Mouse (Mus musculus): Measurements from ENCODE around the gene Garnl3.
A peak's percentile ranks its signal among the peaks of the same experiment; 100 is the strongest.
"Not testable (repeated sequence)": the region's sequence is repeated elsewhere in the genome, so short reads cannot be mapped to it uniquely, and the experiment has no call there.

Garnl3 gene

GRCm38 (mm10) chr2:33154751-33155372, 23.4 kb upstream of the Garnl3 start:
- peak; percentile 78 for DNase-seq (ENCODE audit: low read depth)

DNA sequence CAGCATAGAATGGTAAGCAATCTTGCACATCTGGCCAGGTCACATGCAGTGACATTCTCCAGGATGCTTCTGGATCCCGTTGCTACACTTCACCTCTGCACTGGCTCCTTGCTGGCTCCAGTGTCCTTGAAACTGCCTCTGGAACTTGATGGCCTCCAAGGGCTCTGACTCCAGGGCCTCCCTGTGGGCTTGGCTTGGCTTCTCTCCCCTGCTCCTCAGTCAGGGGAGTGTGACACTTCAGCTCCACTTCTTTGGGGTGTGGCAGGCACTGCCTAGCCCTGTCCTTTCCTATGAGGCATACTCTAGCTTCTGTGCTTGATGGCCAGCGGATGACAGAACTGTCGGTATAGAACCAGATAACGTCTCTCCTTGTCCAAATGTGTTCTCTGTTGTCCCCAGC, 15.5 kb upstream of the Garnl3 start:
- no peak for DNase-seq (ENCODE audit: low read depth)

DNA sequence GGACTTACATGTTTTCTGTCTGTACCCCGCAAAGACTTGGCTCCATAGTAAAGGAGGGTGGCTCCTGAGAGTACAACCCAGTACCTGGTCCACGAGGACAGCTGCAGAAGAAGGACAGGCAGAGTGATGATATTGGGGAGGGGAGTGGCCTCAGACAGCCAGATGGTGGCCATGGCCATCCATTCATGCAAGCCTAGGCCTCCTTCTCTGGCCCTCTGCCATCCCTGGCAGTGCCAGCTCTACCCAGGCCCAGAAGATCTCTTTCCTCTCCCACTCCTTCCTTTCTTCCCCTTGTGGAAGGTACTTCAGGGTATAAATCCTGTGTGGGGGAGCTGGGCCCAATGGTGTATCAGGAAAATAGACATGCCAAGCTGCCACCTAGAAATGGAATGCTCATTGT, 11.8 kb upstream of the Garnl3 start:
- no peak for DNase-seq (ENCODE audit: low read depth)

DNA sequence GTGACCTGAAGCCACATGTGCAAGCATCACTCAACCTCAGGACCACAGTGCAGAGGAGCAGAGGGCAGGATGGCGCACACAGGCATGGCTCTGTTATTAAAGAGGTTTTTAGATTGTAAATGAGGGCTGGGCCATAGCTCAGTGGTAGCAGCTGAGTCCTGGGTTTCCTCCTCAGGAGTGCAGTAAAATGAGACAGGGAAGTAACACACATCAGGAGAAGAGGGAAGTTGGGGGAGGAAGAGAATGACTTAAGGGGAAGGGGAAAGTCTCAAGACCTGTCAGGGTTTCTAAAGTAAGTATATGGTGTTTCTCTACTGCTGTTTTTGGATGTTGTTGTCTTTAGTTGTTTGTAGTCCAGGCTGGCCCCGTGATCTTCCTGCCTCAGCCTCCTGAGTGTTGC, 7.0 kb upstream of the Garnl3 start:
- no peak for DNase-seq (ENCODE audit: low read depth)

DNA sequence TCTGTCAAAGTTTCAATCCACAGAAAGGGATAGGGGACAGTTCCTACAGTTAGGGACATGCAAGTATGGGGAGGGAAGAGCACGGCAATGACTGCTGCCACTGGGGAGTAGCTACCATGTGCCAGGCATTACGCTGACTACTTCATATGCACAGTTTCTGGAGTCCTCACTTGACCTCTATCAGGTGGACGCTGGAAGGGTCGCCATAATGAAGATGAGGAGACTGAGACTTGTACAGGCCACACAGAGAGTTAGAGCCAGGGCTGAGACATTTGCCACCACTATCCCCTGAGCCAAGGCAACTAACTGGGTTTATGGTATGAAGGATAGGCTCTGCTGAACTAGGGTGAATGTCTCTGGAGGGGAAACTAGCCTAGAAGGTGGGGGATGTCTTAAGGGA, 6.3 kb upstream of the Garnl3 start:
- no peak for DNase-seq (ENCODE audit: low read depth)

GRCm38 (mm10) chr2:33137244-33137643, 5.8 kb upstream of the Garnl3 start:
- no peak for DNase-seq (ENCODE audit: low read depth)

- DNase-seq (ENCODE audit: low read depth): no peak
Observed at GRCm38 (mm10) chr2:33136366-33136765, 4.9 kb upstream of the Garnl3 start.

DNA sequence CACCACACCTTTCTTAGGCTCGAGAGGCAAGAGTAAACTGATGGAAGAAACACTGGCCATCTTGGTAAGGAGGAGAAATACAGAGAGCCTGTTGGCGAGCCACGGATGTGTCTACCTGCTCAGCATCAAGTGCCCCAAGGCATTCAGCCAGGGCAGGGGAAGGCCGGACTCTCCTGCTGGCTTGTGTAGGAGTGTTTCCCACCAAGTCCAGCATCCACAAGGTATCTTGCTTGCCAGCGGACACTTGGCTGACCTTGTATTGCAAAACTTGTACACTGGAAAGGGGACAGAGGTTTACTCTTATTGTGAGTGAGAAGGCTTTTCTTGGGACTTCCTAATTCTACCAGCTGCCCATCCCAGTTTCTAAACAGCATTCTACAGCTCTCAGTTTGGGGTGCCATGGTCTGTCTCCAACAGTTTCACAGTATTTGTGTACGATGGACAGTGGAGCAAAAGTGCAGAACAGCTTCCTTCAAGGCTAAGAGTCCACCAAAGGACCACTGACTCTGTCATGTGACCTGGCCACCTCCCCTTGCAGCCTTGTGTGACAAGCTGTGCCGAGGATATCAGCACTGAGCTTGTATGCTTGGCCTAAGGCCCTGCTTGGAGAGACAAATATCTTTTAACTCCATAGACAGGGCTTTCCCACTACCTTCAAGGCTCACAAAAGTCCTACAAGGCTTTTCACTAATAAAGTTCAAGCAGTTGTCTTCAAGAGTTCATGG, 3.5 kb upstream of the Garnl3 start:
- DNase-seq (ENCODE audit: low read depth): no peak

DNA sequence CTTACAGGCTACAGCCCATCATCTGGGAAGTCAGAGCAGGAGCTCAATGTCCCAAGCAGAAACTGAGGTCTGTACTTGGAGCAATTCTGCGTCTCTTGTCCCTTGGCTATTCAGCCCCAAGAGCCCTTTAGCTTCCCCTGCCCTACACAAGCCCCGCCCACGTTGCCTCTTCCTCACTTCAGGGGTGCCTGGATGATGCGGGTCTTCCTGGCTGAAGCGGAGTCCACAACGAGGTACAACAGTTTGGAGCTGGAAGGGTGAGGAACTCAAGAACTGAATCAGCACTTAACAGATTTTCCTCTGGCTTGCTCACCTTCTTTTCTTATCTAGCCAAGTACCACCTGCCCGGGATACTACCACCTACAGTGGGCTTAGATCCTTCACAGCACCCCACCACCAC, 852 bp upstream of the Garnl3 start:
- DNase-seq (ENCODE audit: low read depth): no peak

DNA sequence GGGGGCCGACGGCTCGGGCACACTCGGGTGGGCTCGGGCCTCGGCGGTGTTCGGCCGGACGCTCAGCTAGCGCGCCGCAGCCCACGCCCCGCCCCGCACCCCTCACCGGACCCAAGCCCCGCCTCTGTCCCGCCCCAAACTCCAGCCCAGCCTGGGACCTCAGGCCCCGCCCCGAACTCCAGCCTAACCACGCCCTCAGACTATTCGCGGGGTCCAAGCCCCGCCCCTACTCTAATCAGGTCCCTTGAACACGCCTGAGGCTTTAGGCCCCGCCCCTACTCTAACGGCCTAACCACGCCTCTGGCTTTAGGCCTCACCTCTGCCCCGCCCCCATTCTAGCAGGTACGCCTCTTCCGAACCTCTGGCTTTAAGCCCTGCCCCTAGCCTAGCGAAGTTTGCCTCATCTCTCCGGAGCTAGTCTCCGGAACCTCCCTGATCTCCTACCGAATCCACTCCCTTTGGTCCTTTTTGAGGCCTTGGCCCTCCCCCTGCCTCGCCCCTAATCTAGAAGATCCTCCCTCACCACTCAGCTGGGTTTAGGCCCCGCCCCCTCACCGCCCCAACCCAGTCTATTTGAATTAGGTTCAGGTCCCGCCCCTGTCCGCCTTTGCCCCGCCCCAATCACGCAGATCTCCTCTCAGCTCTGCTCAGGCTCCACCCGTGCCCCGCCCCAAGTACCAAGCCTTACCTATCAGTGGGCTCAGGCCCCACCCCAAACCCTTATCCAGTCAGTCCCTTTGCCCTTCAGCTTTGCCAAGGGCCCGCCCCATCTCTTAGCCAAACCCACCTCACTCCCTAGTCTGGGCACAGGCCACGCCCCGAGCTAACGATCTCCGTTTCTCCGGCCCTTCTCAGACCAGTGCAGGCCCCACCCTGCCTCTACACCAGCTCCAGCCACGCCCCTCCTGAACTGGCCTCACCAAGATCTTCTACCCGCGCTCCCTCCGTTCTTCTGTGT, 649 bp downstream of the Garnl3 start:
- DNase-seq (ENCODE audit: low read depth): peak; percentile 100

DNA sequence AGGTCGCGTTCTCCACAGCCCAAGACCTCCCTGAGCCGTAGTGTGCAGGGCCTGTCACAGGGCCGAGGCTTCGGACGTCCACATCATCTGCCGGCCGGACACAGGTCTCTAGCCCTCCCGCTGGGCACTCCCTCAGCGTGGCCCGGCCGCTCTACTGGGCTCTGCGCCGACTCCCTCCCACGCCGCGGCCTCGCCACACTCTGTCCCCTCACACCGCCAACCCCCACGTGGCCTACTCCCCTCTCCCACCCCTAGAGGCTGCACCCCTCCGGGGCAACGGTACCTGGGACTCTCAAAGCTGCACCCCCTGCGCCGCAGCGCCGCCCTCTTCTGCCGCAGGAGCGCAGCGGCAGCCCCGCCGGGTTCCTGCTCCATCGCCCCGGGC, 1.3 kb downstream of the Garnl3 start:
- DNase-seq (ENCODE audit: low read depth): no peak

DNA sequence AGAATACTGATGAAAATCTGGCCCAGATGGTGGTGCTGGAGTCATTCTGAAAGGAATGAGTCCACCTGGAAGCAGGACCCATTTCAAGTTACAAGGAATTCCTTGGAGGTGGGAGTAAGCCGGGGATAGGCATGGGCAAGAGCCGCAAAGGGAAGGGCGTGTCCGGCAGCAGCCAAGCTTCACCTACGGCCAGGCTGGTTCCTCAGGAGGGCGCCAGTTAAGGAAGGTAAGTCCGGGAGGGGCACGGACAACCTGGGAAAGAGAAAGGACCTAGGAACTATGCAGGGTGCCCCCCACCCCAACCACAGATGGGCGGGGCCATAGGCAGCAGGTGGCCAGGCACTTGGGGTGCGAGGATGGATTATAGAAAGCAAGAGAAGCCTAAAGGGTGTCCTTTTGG, 1.8 kb downstream of the Garnl3 start:
- DNase-seq (ENCODE audit: low read depth): no peak

GRCm38 (mm10) chr2:33129005-33129404, 2.4 kb downstream of the Garnl3 start:
- no peak for DNase-seq (ENCODE audit: low read depth)

DNA sequence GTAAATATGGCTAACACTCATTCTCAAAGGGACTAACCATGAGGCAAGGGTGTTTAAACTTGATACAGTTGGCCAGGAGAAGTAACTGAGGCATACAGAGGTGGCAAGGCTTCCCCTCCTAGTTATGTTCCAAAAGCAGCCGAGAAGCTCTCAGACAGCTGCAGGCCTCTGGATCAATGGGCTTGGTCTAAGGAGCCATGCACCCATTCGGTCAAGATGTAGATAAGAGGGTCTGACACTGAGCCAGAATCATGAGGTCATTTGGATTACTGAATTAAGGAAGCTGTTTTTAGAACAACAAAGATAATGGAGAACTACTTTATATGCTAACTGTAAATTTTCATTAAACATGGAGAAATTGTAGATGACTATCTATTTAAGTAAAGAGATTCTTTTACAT, 4.2 kb downstream of the Garnl3 start:
- DNase-seq (ENCODE audit: low read depth): peak; percentile 9

- no peak for DNase-seq (ENCODE audit: low read depth)
Observed at GRCm38 (mm10) chr2:33122856-33123255, 8.6 kb downstream of the Garnl3 start.

DNA sequence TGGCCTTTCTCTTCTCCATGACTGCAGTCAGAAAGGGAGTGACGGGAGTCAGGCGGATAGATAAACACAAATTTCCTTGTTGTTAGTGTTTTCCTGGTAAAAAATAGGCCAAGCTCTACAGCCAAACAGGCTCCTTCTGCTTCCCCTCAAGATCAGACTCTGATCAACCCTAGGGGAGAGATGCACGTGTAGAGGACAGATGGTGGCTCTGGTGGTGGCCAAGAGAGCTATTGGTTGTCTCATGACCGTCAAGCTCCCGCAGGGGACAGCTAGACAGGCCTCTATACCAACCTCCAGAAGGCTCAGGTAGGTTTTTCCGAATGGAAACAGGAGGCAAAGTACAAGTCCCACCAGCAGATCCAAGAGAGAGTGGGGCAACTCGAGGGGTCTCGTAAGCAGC, 30.9 kb downstream of the Garnl3 start:
- no peak for DNase-seq (ENCODE audit: low read depth)

DNA sequence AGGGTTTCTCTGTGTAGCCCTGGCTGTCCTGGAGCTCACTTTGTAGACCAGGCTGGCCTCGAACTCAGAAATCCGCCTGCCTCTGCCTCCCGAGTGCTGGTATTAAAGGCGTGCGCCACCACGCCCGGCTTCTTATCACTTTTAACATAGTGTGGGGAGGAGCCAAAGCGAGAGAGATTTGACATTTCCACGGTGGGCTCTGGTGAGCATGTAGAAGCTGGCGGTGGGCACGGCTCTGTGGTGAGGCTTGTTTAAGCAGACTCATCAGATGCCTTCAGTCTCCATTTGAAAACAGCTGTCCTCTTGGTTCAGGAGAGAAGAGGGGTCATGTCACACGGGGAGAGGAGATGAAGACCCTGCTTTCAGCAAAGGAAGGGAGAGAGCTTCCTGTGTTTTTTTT, 34.1 kb downstream of the Garnl3 start:
- not testable (repeated sequence) for DNase-seq (ENCODE audit: low read depth)

- no peak for DNase-seq (ENCODE audit: low read depth)
Observed at GRCm38 (mm10) chr2:33095221-33095671, 36.2 kb downstream of the Garnl3 start.

GRCm38 (mm10) chr2:33090620-33091520, 40.6 kb downstream of the Garnl3 start:
- DNase-seq (ENCODE audit: low read depth): no peak

- DNase-seq (ENCODE audit: low read depth): not testable (repeated sequence)
Observed at GRCm38 (mm10) chr2:33090033-33090400, 41.4 kb downstream of the Garnl3 start.

DNA sequence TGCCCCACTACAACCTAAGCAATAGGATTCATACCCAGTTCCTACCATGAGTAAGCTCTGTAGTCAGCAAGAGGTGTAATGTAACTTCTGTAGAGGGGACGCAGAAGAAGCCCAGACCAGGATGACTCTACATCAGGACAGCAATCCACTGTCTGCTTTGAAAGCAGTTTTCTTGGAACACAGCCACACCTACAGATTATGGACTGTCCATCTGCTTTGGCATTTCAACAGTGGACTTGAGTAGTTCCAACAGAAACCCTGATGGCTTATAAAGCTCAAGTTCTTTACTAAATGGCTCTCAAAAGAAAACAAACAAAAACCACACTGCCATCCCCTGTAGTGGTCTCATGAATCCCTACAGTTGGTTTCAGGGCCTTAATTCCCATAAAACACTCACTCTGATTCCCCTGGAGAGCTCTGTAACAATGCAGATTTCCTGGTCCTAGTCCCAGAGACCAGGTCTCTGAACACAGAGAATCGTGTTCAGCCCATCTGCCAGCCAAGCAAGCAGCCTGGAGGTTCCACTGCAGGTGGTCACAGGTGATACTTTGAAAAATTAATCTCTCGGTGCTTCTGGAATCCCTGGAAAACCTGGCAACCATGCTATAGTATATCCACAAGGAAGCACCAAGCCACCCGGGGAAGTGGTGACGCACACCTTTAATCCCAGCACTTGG, 42.0 kb downstream of the Garnl3 start:
- no peak for DNase-seq (ENCODE audit: low read depth)

Measured in 416B (cell line).